8 mouse cellular contexts compared by ENCODE assay signal in genomic region chr3:50442341-50443292, GRCm38 (mm10). TPM values are rescaled to one million over a fixed set of nuclear protein-coding genes. Genes with fewer than 3 reads are reported as not detected.
DNase-seq lines count a peak whose midpoint lies in the region; ATAC-seq and TF ChIP-seq lines count a peak whose summit lies in the region.

No protein-coding gene starts in this region.

- H3K27ac ChIP-seq in heart, embryonic 10.5 days: no peak overlapping the region; the same call in 1 of the 2 replicates
- peak overlapping the region; percentile 52; the same call in 1 of the 2 replicates for H3K27ac ChIP-seq in embryonic facial prominence, embryonic 15.5 days (replicated peaks)
- 0 out of 2 replicates have a peak overlapping the region, but pooled peaks have one; percentile 36 for H3K27ac ChIP-seq in liver, embryonic 12.5 days
- H3K27ac ChIP-seq in stomach, postnatal 0 days (replicated peaks): no peak overlapping the region

- no peaks in the 10 kb centered on the region for H3K36me3 ChIP-seq in heart, embryonic 10.5 days
- no peaks in the 10 kb centered on the region for H3K36me3 ChIP-seq in embryonic facial prominence, embryonic 15.5 days
- no peaks in the 10 kb centered on the region for H3K36me3 ChIP-seq in liver, embryonic 12.5 days
- no peaks in the 10 kb centered on the region for H3K36me3 ChIP-seq in stomach, postnatal 0 days (ENCODE audit: control insufficient read depth, insufficient read depth, low read length)

- H3K4me1 ChIP-seq in heart, embryonic 10.5 days: peaks cover 6% of the 10 kb centered on the region
- peaks cover 4% of the 10 kb centered on the region; the same call in 1 of the 2 replicates for H3K4me1 ChIP-seq in embryonic facial prominence, embryonic 15.5 days
- H3K4me1 ChIP-seq in liver, embryonic 12.5 days: no peaks in the 10 kb centered on the region
- no peaks in the 10 kb centered on the region for H3K4me1 ChIP-seq in stomach, postnatal 0 days (replicated peaks; ENCODE audit: control insufficient read depth, insufficient read depth)

- H3K4me3 ChIP-seq in heart, embryonic 10.5 days: peak overlapping the region; percentile 50
- peak overlapping the region; percentile 44 for H3K4me3 ChIP-seq in embryonic facial prominence, embryonic 15.5 days (replicated peaks)
- peak overlapping the region; percentile 38 for H3K4me3 ChIP-seq in liver, embryonic 12.5 days
- H3K4me3 ChIP-seq in stomach, postnatal 0 days (ENCODE audit: low read depth, low read length): peak overlapping the region; percentile 46

- no peaks in the 10 kb centered on the region for H3K27me3 ChIP-seq in heart, embryonic 10.5 days (ENCODE audit: insufficient read depth, poor library complexity, severe bottlenecking)
- H3K27me3 ChIP-seq in embryonic facial prominence, embryonic 15.5 days: no peaks in the 10 kb centered on the region
- H3K27me3 ChIP-seq in liver, embryonic 12.5 days (replicated peaks): no peaks in the 10 kb centered on the region
- H3K27me3 ChIP-seq in stomach, postnatal 0 days (ENCODE audit: control insufficient read depth, insufficient read depth, low read length): no peaks in the 10 kb centered on the region

- TF ChIP-seq CTCF in stomach, postnatal 0 days (IDR thresholded peaks at IDR 0.05; ENCODE audit: low read depth): no peak

- no peak for TF ChIP-seq EP300 in stomach, postnatal 0 days (optimal IDR thresholded peaks at IDR 0.05)

- DNase-seq in heart, embryonic 10.5 days (ENCODE audit: low spot score): no peak
- DNase-seq in heart, adult 11 months: no peak
- DNase-seq in 3134 (ENCODE audit: extremely low read depth, insufficient read length, low spot score): peak; percentile 34
- DNase-seq in stomach, postnatal 0 days (ENCODE audit: low spot score): peak; percentile 15
- DNase-seq in adrenal gland, adult 8-10 months: no peak
- no peak for DNase-seq in gastrocnemius, postnatal 10 days

- ATAC-seq in embryonic facial prominence, embryonic 15.5 days (ENCODE audit: insufficient number of reproducible peaks, low FRiP score, low TSS enrichment, low read depth): no peak
- ATAC-seq in liver, embryonic 12.5 days: no peak
- no peak for ATAC-seq in stomach, postnatal 0 days (ENCODE audit: low FRiP score, low TSS enrichment)

- WGBS in heart, embryonic 10.5 days: 75% methylated on average over 19 of the region's 19 CpGs
- 43% methylated on average over 19 of the region's 19 CpGs for WGBS in embryonic facial prominence, embryonic 15.5 days
- 76% methylated on average over 19 of the region's 19 CpGs for WGBS in liver, embryonic 12.5 days (ENCODE audit: insufficient replicate concordance)
- WGBS in stomach, postnatal 0 days: 76% methylated on average over 19 of the region's 19 CpGs

- H3K9ac ChIP-seq in embryonic facial prominence, embryonic 15.5 days: no peak overlapping the region
- no peak overlapping the region; the same call in 1 of the 2 replicates for H3K9ac ChIP-seq in liver, embryonic 12.5 days
- no peak overlapping the region for H3K9ac ChIP-seq in stomach, postnatal 0 days (ENCODE audit: low read length)

- H3K4me2 ChIP-seq in embryonic facial prominence, embryonic 15.5 days (replicated peaks): peak overlapping the region; percentile 72
- peak overlapping the region; percentile 65 for H3K4me2 ChIP-seq in liver, embryonic 12.5 days
- H3K4me2 ChIP-seq in stomach, postnatal 0 days (replicated peaks; ENCODE audit: low read depth): peak overlapping the region; percentile 52

- H3K9me3 ChIP-seq in heart, embryonic 10.5 days: no peaks in the 10 kb centered on the region
- no peaks in the 10 kb centered on the region for H3K9me3 ChIP-seq in embryonic facial prominence, embryonic 15.5 days (replicated peaks)
- H3K9me3 ChIP-seq in liver, embryonic 12.5 days (replicated peaks): no peaks in the 10 kb centered on the region
- no peaks in the 10 kb centered on the region for H3K9me3 ChIP-seq in stomach, postnatal 0 days (ENCODE audit: control insufficient read depth, low read length)

RNA-seq across cellular contexts. Expression of gene Slc7a11, which starts 0.8 kb away (rescaled TPM):
- 0.30 and 0.37 TPM in 2 replicates for polyA plus RNA-seq in heart, embryonic 10.5 days (2016; fragmentation: Nextera tagmentation; extraction: Ambion mirVana)
- polyA plus RNA-seq in embryonic facial prominence, embryonic 15.5 days (2015; fragmentation: Nextera tagmentation; extraction: Ambion mirVana): 2.5 and 3.4 TPM in 2 replicates
- polyA plus RNA-seq in liver, embryonic 12.5 days (2016; fragmentation: Nextera tagmentation; extraction: Ambion mirVana): 0.19 and 0.36 TPM in 2 replicates
- 2.3 and 2.4 TPM in 2 replicates for polyA plus RNA-seq in stomach, postnatal 0 days (2015; fragmentation: Nextera tagmentation; extraction: Ambion mirVana)
- total RNA-seq in adrenal gland, adult 8-10 months (2022): under 1 TPM; 0.52 to 0.78 (median 0.61) TPM
- under 1 TPM; 0.42 to 0.47 TPM for total RNA-seq in gastrocnemius, postnatal 10 days (2021)

Comparison
In these comparisons a context has a peak if more than half of its experiments do, and no peak if none do; other contexts are left out.
1. DNase-seq: peak in 3134 (single experiment) and stomach, postnatal 0 days (single experiment); none in heart, embryonic 10.5 days (single experiment), heart, adult 11 months (single experiment), adrenal gland, adult 8-10 months (single experiment) and gastrocnemius, postnatal 10 days (single experiment).
2. H3K27ac ChIP-seq: peak in embryonic facial prominence, embryonic 15.5 days (single experiment) and liver, embryonic 12.5 days (single experiment); none in heart, embryonic 10.5 days (single experiment) and stomach, postnatal 0 days (single experiment).
3. Peak in every context shown above with its lines, with median percentiles within 50 percentile points of each other: H3K4me3 ChIP-seq and H3K4me2 ChIP-seq.